8 mouse cellular contexts compared by ENCODE assay signal in genomic region chr19:28530846-28531245, GRCm38 (mm10).
DNase-seq lines count a peak whose midpoint lies in the region; ATAC-seq and TF ChIP-seq lines count a peak whose summit lies in the region.

No protein-coding gene starts in this region.

- TF ChIP-seq RAD21 in MEL (IDR thresholded peaks at IDR 0.05; ENCODE audit: low read depth, low read length), result peak; percentile 22

- no peaks in the 10 kb centered on the region for H3K36me3 ChIP-seq in heart, embryonic 11.5 days (ENCODE audit: control insufficient read depth, insufficient read depth, low read length)
- no peaks in the 10 kb centered on the region for H3K36me3 ChIP-seq in MEL (ENCODE audit: control insufficient read depth in 1 of 2, insufficient read depth in 2 of 2, low read length in 2 of 2)
- no peaks in the 10 kb centered on the region for H3K36me3 ChIP-seq in lung, embryonic 16.5 days (ENCODE audit: control insufficient read depth, insufficient read depth, low read length)
- no peaks in the 10 kb centered on the region for H3K36me3 ChIP-seq in midbrain, embryonic 16.5 days (ENCODE audit: control insufficient read depth, insufficient read depth, low read length)

- ATAC-seq in heart, embryonic 11.5 days (replicated peaks; ENCODE audit: insufficient number of reproducible peaks, low FRiP score, low TSS enrichment), result no peak
- peak; percentile 38; the same call in 1 of the 2 replicates for ATAC-seq in lung, embryonic 16.5 days (ENCODE audit: low read depth)
- ATAC-seq in midbrain, embryonic 16.5 days, result no peak

- peak; percentile 32 to 67 for DNase-seq in heart, postnatal 10 days
- DNase-seq in 3134 (ENCODE audit: extremely low read depth, insufficient read length, low spot score), result peak; percentile 20
- peak; percentile 9 for DNase-seq in MEL (ENCODE audit: low read depth, low spot score)
- peak; percentile 73 for DNase-seq in testis, postnatal 10 days (ENCODE audit: low spot score)

- H3K4me2 ChIP-seq in heart, embryonic 11.5 days, result no peak overlapping the region
- H3K4me2 ChIP-seq in lung, embryonic 16.5 days (ENCODE audit: low read depth, low read length), result no peak overlapping the region
- H3K4me2 ChIP-seq in midbrain, embryonic 16.5 days (ENCODE audit: low read length), result no peak overlapping the region

- TF ChIP-seq EP300 in MEL (IDR thresholded peaks at IDR 0.05; ENCODE audit: low read depth in 1 of 2, low read length in 2 of 2), result no peak

- TF ChIP-seq POLR2A in MEL (IDR thresholded peaks at IDR 0.05; ENCODE audit: control insufficient read depth in 1 of 2, insufficient read depth in 1 of 2, low read depth in 1 of 2, low read length in 2 of 2, poor library complexity in 1 of 2), result no peak
- TF ChIP-seq POLR2A in cortical plate, adult 2 months (IDR thresholded peaks at IDR 0.05; ENCODE audit: extremely low read depth, insufficient read depth, low read length), result no peak

- H3K9me3 ChIP-seq in heart, embryonic 11.5 days (replicated peaks; ENCODE audit: control insufficient read depth, low read length), result no peaks in the 10 kb centered on the region
- H3K9me3 ChIP-seq in MEL (replicated peaks; ENCODE audit: insufficient read depth, low read length), result no peaks in the 10 kb centered on the region
- no peaks in the 10 kb centered on the region for H3K9me3 ChIP-seq in lung, embryonic 16.5 days (ENCODE audit: control insufficient read depth, low read length)
- H3K9me3 ChIP-seq in midbrain, embryonic 16.5 days (replicated peaks; ENCODE audit: control insufficient read depth, low read length, poor library complexity, severe bottlenecking), result no peaks in the 10 kb centered on the region

- H3K27ac ChIP-seq in heart, embryonic 11.5 days (ENCODE audit: low read depth, low read length), result no peak overlapping the region
- no peak overlapping the region for H3K27ac ChIP-seq in MEL (ENCODE audit: control insufficient read depth, low read depth, low read length)
- H3K27ac ChIP-seq in cortical plate, adult 2 months (ENCODE audit: insufficient read depth, low read length), result no peak overlapping the region
- H3K27ac ChIP-seq in lung, embryonic 16.5 days (ENCODE audit: low read length), result no peak overlapping the region
- no peak overlapping the region for H3K27ac ChIP-seq in midbrain, embryonic 16.5 days (ENCODE audit: low read length)

- WGBS in heart, embryonic 11.5 days (ENCODE audit: insufficient replicate concordance), result 55% methylated on average over 10 of the region's 10 CpGs
- WGBS in lung, embryonic 16.5 days, result 60% methylated on average over 10 of the region's 10 CpGs
- 79% methylated on average over 10 of the region's 10 CpGs for WGBS in midbrain, embryonic 16.5 days

- no peaks in the 10 kb centered on the region for H3K27me3 ChIP-seq in heart, embryonic 11.5 days (ENCODE audit: control insufficient read depth, insufficient read depth, low read length)
- no peaks in the 10 kb centered on the region for H3K27me3 ChIP-seq in MEL (ENCODE audit: control insufficient read depth in 1 of 2, insufficient read depth in 2 of 2, low read length in 2 of 2)
- no peaks in the 10 kb centered on the region for H3K27me3 ChIP-seq in lung, embryonic 16.5 days (ENCODE audit: control insufficient read depth, insufficient read depth, low read depth, low read length)
- H3K27me3 ChIP-seq in midbrain, embryonic 16.5 days (ENCODE audit: control insufficient read depth, insufficient read depth, low read depth, low read length), result no peaks in the 10 kb centered on the region; the same call in 1 of the 2 replicates

- H3K4me1 ChIP-seq in heart, embryonic 11.5 days (ENCODE audit: control insufficient read depth, insufficient read depth, low read length), result no peaks in the 10 kb centered on the region
- H3K4me1 ChIP-seq in MEL (ENCODE audit: control insufficient read depth in 1 of 2, insufficient read depth in 2 of 2, low read length in 2 of 2), result no peaks in the 10 kb centered on the region
- H3K4me1 ChIP-seq in cortical plate, adult 2 months (ENCODE audit: control insufficient read depth, insufficient read depth, low read length), result no peaks in the 10 kb centered on the region
- no peaks in the 10 kb centered on the region for H3K4me1 ChIP-seq in lung, embryonic 16.5 days (replicated peaks; ENCODE audit: control insufficient read depth, insufficient read depth, low read length)
- no peaks in the 10 kb centered on the region for H3K4me1 ChIP-seq in midbrain, embryonic 16.5 days (ENCODE audit: control insufficient read depth, insufficient read depth, low read length)

- no peak overlapping the region for H3K4me3 ChIP-seq in heart, embryonic 11.5 days (ENCODE audit: low read depth, low read length)
- no peak overlapping the region for H3K4me3 ChIP-seq in MEL (ENCODE audit: control insufficient read depth in 1 of 2, insufficient read depth in 1 of 2, low read depth in 2 of 2, low read length in 2 of 2)
- no peak overlapping the region for H3K4me3 ChIP-seq in cortical plate, adult 2 months (ENCODE audit: insufficient read depth, low read length)
- no peak overlapping the region for H3K4me3 ChIP-seq in lung, embryonic 16.5 days (ENCODE audit: low read length)
- H3K4me3 ChIP-seq in midbrain, embryonic 16.5 days (ENCODE audit: low read depth, low read length), result no peak overlapping the region

- intact Hi-C loops in heart, postnatal 10 days (cut with DNase I), result loop anchor here (1.0 to 10.0 kb wide), 3 partner anchors 194 to 1080 kb away; no protein-coding TSS in a partner anchor

- no peaks in the 10 kb centered on the region for H3K79me2 ChIP-seq in MEL (ENCODE audit: control insufficient read depth, insufficient read depth, low read length, poor library complexity)

- peak; percentile 37 to 46 (median 37); a peak in 5 of 6 replicates for TF ChIP-seq CTCF in MEL (IDR thresholded peaks at IDR 0.05 in 2 of 3, conservative IDR thresholded peaks at IDR 0.05 in 1 of 3; ENCODE audit: control insufficient read depth in 1 of 3, insufficient read depth in 1 of 3, low read depth in 2 of 3, low read length in 3 of 3, poor library complexity in 1 of 3, severe bottlenecking in 1 of 3)
- peak; percentile 48 for TF ChIP-seq CTCF in cortical plate, adult 2 months (IDR thresholded peaks at IDR 0.05; ENCODE audit: extremely low read depth, insufficient read depth, low read length)

- no peak overlapping the region for H3K9ac ChIP-seq in heart, embryonic 11.5 days (ENCODE audit: low read depth, low read length)
- H3K9ac ChIP-seq in MEL (ENCODE audit: control insufficient read depth, low read depth, low read length, poor library complexity, severe bottlenecking), result no peak overlapping the region
- no peak overlapping the region for H3K9ac ChIP-seq in lung, embryonic 16.5 days (ENCODE audit: low read length)
- H3K9ac ChIP-seq in midbrain, embryonic 16.5 days (ENCODE audit: low read depth, low read length), result no peak overlapping the region

TF ChIP-seq in MEL, 35 proteins besides CTCF, POLR2A, EP300 and RAD21:
- TF ChIP-seq SMC3 (IDR thresholded peaks at IDR 0.05; ENCODE audit: low read depth, low read length) (peak; percentile 44), USF1 (IDR thresholded peaks at IDR 0.05; ENCODE audit: low read depth, low read length) (no peak), SIN3A (IDR thresholded peaks at IDR 0.05; ENCODE audit: low read length) (no peak), NELFE (IDR thresholded peaks at IDR 0.05; ENCODE audit: low read depth, low read length) (no peak)

Comparison
In these comparisons a context has a peak if more than half of its experiments do, and no peak if none do; other contexts are left out.
1. DNase-seq: peak in every context shown above with its lines; median percentile 73 in testis, postnatal 10 days; 50 in heart, postnatal 10 days; 20 in 3134; 9 in MEL.